Mouse (Mus musculus) olfactory bulb, adult 2 months (tissue): ENCODE data around the gene Fermt2. TPM values are rescaled to one million over a fixed set of nuclear protein-coding genes. Genes with fewer than 3 reads are reported as not detected.

ENCODE experiments used
- H3K27ac ChIP-seq: fragments of 200-500 bp; 2 replicates; pipeline ENCODE4 v1.5.1; 2012; ENCODE audit warnings: low read depth, low read length; ENCODE audit not compliant: insufficient read depth
- H3K4me1 ChIP-seq: fragments of 200-500 bp; 2 replicates; pipeline ENCODE4 v1.6.1; 2012; ENCODE audit warnings: low read length; ENCODE audit not compliant: control insufficient read depth, insufficient read depth
- H3K4me3 ChIP-seq: fragments of 200-500 bp; 2 replicates; pipeline ENCODE4 v1.5.1; 2012; ENCODE audit warnings: mild to moderate bottlenecking, low read depth, low read length, moderate library complexity; ENCODE audit not compliant: insufficient read depth
- CTCF ChIP-seq: fragments of 200-500 bp; IDR thresholded peaks from 2 replicates; pipeline ENCODE4 v1.5.1; 2012; ENCODE audit warnings: low read depth, mild to moderate bottlenecking, low read length, moderate library complexity; ENCODE audit not compliant: insufficient read depth
- POLR2A ChIP-seq: fragments of 200-500 bp; IDR thresholded peaks from 2 replicates; pipeline ENCODE4 v1.6.1; 2012; ENCODE audit warnings: mild to moderate bottlenecking, low read depth, low read length, moderate library complexity; ENCODE audit not compliant: insufficient read depth
- WGBS: fragments of 180-500 bp; shearing (Covaris S2); methylation state at CpG from one replicate; pipeline ENCODE4 v1.1.7; 2018; 5-methylcytosine and 5-hydroxymethylcytosine counted together
- polyA plus RNA-seq: library from polyadenylated mRNA; stranded (reverse); fragments of >200 nt; gene quantifications from 2 replicates; pipeline ENCODE4 v1.2.4, GENCODE M21; 2012; ENCODE audit warnings: low replicate concordance; ENCODE audit not compliant: missing spikeins, insufficient read depth, insufficient read length

Gene Fermt2
- polyA plus RNA-seq, 1 experiment = 298 TPM

GRCm38 (mm10) chr14:45461945-45462344, 68.0 kb downstream of the Fermt2 start:
- no peak for TF ChIP-seq POLR2A
- TF ChIP-seq CTCF = no peak
- WGBS = 74% methylated on average over 6 of the region's 6 CpGs
- Histone ChIP-seq H3K4me1 (peaks cover 11% of the 10 kb centered on the region; the same call in 1 of the 2 replicates), H3K4me3 (no peak overlapping the region), H3K27ac (no peak overlapping the region)

GRCm38 (mm10) chr14:45460491-45460890, 69.4 kb downstream of the Fermt2 start:
- TF ChIP-seq CTCF (no peak), POLR2A (no peak)
- H3K27ac ChIP-seq = no peak overlapping the region
- H3K4me3 ChIP-seq = no peak overlapping the region
- peaks cover 12% of the 10 kb centered on the region; the same call in 1 of the 2 replicates for H3K4me1 ChIP-seq
- WGBS = 94% methylated on average over 10 of the region's 10 CpGs

GRCm38 (mm10) chr14:45459877-45460276, 70.0 kb downstream of the Fermt2 start:
- 92% methylated on average over 14 of the region's 14 CpGs for WGBS
- H3K4me1 ChIP-seq = peaks cover 12% of the 10 kb centered on the region; the same call in 1 of the 2 replicates
- no peak for TF ChIP-seq POLR2A
- TF ChIP-seq CTCF = no peak
- H3K4me3 ChIP-seq = no peak overlapping the region
- H3K27ac ChIP-seq = no peak overlapping the region

GRCm38 (mm10) chr14:45457003-45457402, 72.9 kb downstream of the Fermt2 start:
- TF ChIP-seq POLR2A = no peak
- TF ChIP-seq CTCF = no peak
- H3K27ac ChIP-seq = no peak overlapping the region
- 82% methylated on average over 9 of the region's 9 CpGs for WGBS
- no peak overlapping the region for H3K4me3 ChIP-seq
- H3K4me1 ChIP-seq = peaks cover 8% of the 10 kb centered on the region

GRCm38 (mm10) chr14:45456502-45456846, 73.4 kb downstream of the Fermt2 start:
- WGBS = no CpG with 5 or more reads among the region's 1 CpGs
- Histone ChIP-seq H3K4me3 (no peak overlapping the region), H3K4me1 (peaks cover 8% of the 10 kb centered on the region), H3K27ac (no peak overlapping the region)
- no peak for TF ChIP-seq POLR2A
- TF ChIP-seq CTCF = no peak

GRCm38 (mm10) chr14:45455651-45456501, 74.0 kb downstream of the Fermt2 start:
- no peak for TF ChIP-seq CTCF
- no peak for TF ChIP-seq POLR2A
- 37% methylated on average over 12 of the region's 12 CpGs for WGBS
- Histone ChIP-seq H3K27ac (no peak overlapping the region), H3K4me1 (peaks cover 8% of the 10 kb centered on the region), H3K4me3 (no peak overlapping the region)

GRCm38 (mm10) chr14:45453538-45454233, 76.2 kb downstream of the Fermt2 start:
- Histone ChIP-seq H3K4me3 (no peak overlapping the region), H3K4me1 (peaks cover 8% of the 10 kb centered on the region), H3K27ac (no peak overlapping the region)
- TF ChIP-seq POLR2A = no peak
- no peak for TF ChIP-seq CTCF
- WGBS = 83% methylated on average over 5 of the region's 5 CpGs

- H3K4me3 ChIP-seq = no peak overlapping the region
- peaks cover 8% of the 10 kb centered on the region for H3K4me1 ChIP-seq
- WGBS = 45% methylated on average over 11 of the region's 11 CpGs
- H3K27ac ChIP-seq = no peak overlapping the region
- no peak for TF ChIP-seq CTCF
Measured at GRCm38 (mm10) chr14:45452861-45453512, 76.9 kb downstream of the Fermt2 start.

GRCm38 (mm10) chr14:45452148-45452547, 77.8 kb downstream of the Fermt2 start:
- 63% methylated on average over 4 of the region's 4 CpGs for WGBS
- H3K4me1 ChIP-seq = peaks cover 8% of the 10 kb centered on the region
- no peak overlapping the region for H3K4me3 ChIP-seq
- no peak overlapping the region for H3K27ac ChIP-seq
- TF ChIP-seq CTCF (no peak), POLR2A (no peak)
